Mouse (Mus musculus) thymus, postnatal 10 days (tissue): Measurements from ENCODE around the gene Rnf213.

ENCODE experiments used
- DNase-seq, 2 experiments: peaks; one replicate each; pipeline ENCODE4 v3.0.0; 2021; ENCODE audit warnings: low spot score in 2 of 2

The Rnf213 gene

DNA sequence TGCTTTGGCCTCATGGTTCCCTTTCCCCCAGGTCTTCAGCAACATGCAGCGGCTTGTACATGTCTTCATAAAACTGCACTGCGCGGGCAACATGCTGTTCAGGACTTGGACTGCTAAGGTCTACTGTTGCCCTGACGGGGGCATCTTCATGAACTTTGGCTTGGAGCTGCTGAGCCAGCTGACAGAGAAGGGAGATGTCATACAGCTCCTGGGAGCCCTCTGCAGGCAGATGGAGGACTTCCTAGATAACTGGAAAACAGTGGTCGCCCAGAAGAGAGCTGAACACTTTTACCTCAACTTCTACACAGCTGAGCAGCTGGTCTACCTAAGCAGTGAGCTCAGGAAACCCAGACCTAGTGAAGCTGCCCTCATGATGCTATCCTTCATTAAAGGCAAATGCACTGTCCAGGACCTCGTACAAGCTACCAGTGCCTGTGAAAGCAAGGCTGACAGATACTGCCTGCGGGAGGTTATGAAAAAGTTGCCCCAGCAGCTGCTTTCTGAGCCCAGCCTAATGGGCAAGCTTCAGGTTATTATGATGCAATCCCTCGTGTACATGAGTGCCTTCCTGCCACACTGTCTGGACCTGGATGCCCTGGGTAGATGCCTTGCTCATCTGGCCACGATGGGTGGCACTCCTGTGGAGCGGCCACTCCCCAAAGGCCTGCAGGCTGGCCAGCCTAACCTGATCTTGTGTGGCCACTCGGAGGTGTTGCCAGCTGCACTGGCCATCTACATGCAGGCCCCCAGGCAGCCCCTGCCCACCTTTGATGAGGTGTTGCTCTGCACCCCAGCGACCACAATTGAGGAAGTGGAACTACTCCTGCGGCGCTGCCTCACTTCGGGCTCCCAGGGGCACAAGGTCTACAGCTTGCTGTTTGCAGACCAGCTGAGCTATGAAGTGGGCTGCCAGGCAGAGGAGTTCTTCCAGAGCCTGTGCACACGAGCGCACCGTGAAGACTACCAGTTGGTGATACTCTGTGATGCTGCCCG is 43.3 kb downstream of the Rnf213 start:
- DNase-seq = peak; percentile 49 to 69

- no peak for DNase-seq
These were observed 45.9 kb downstream of the Rnf213 start for GRCm38 (mm10) chr11:119438776-119439175.

- peak in 1 of 2 experiments; percentile 37 for DNase-seq
These were observed 49.3 kb downstream of the Rnf213 start for GRCm38 (mm10) chr11:119442199-119442598.

DNA sequence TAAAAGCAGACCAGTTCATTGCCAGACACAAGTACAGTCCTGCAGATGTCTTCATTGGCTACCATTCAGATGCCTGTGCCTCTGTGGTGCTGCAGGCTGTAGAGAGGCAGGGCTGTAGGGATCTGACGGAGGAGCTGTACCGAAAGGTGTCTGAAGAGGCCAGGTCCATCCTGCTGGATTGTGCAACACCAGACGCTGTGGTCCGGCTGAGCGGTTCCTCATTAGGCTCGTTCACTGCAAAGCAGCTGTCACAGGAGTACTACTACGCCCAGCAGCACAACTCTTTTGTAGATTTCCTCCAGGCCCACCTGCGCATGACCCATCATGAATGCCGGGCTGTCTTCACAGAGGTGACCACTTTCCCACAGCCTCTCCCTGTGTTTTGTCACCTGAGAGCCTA is 50.5 kb downstream of the Rnf213 start:
- no peak for DNase-seq

DNA sequence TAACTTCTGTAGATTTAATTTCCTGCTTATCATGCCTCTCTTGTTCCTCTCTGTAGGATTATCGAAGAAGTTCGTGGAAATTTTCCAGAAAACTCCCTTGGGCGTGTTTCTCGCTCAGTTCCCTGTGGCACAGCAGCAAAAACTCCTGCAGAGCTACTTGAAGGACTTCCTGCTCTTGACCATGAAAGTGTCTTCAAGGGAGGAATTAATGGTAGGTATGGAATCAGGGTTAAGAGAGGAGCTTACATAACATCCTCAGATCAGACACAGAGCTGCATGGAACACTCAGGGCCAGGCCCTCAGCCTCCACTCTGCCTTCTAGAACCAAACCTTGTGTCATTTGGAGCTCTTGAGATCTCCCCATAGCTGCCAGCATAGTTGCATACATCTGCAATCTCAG is 63.2 kb downstream of the Rnf213 start:
- DNase-seq = no peak

DNA sequence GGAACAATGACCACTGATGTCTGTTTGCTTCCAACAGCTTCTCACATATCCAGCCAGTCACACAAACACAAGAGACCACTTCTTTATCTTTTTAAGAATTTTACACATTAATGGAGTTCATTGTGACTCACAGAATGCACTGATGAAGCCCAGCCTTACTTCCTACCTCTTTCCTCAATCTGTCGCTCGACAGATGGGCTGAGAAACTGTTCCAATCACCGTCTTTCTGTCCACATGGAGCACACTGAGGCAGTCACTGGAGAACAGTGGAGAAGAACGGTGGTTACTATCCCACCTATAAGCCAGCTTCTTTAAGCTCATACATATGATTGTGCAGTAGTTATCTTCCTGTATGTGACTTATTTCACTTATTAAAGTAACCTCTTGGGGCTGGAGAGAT is 85.0 kb downstream of the Rnf213 start:
- DNase-seq = no peak

DNA sequence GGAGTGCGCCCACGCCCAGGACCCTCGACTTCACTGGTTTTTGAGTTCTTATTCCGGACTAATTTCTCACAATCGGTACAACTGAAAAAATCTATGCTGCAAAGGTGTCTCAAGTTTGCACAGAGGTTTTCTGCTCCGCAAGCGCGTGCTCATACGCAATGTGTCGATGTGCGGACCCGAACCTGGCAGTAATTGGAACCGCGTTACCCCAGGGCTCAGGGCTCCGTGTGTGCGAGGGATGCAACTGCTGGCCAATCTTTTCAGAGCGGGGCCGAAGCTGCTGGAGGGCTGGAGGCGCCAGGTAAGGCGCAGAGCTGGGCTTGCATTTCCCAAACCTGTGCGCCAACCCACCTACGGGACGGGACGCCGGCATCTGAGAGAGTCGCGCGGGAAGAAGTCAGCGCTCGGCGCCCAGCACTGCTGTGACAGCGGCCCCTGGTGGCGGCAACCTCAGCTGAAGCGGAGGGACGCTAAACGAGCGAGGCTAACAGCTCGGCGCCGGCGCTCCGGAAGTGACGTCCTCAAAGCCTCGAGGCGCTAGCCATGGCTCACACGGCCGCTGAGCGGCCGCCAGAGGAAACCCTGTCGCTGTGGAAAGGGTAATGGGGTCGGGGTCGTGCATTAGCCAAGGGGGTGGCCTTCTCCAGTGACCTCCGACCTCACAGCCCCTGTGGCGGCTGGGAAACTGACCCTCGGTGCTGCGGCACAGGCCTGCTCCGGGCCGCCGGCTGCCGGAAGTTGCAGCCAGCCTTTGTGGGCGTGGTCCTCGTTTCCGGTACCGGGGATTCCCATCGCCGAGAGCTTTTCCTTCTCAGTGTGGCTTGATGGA is 98.2 kb downstream of the Rnf213 start, which contains the start of gene Endov:
TSS of gene Endov (plus strand) at position 487 of the 829 bp plus-strand sequence.
- peak; percentile 94 to 100 for DNase-seq

- no peak for DNase-seq
These were observed 98.8 kb downstream of the Rnf213 start for GRCm38 (mm10) chr11:119491690-119492087.

DNA sequence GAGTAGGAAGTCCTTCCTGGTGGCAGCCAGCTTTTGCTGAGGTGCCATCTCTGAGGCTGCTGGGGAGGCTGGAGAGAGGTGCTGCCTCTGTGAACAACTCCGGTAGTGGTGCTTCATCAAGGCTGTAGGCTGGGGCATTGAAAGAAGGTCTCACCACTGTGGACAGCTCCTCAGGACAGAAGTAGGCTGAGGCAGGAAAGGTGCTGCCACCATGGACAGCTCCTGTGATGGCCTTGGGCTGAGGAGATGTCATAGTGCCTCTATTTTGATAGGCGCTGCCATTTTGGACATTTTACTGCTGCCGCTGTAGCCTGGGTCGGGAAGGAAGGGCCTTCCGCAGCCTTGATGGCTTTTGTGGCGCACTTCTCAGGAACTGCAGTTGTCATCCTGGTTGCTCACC is 99.9 kb downstream of the Rnf213 start:
- no peak for DNase-seq

- no peak for DNase-seq
These were observed 100.6 kb downstream of the Rnf213 start for GRCm38 (mm10) chr11:119493516-119493915.

DNA sequence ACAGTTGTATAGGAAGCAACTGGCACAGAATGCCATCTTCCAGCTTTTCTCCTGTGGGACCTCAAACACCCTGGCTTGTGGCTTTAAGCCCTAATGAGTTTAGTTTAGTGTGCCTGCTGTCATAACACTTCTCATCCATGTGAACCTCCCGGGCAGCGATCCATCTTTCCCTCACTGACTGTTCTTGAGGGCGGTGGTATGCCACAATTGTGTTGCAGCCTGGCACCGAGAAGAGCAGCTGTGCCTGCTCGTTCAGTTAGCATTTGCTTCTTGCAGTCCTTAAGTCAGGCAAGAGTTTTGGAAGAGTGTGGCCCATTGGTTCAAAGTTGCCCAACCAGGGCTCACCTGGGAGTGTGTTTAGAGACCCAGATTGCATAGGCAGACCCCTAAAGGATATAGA is 103.2 kb downstream of the Rnf213 start:
- no peak for DNase-seq

DNA sequence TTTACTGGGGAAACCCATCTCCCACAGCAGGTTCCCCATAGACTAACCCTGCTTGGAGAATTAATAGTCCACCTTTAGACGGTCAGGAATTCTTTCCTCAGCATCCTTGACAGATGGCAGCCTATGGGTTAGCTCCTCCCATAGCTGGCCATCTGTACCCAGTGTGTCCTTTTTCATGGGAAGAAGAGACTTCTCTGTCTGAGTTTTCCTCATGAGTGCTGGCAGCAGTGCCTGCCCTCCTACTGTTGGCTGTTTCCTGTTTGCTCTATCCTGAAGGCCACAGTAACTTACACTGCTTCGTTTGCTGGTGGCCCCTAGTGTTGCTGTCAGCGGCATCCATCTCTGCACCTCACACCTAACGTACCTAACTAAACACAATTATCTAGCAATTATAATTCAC is 104.6 kb downstream of the Rnf213 start:
- no peak for DNase-seq

- DNase-seq = no peak
These were observed 106.4 kb downstream of the Rnf213 start for GRCm38 (mm10) chr11:119499297-119499696.

GRCm38 (mm10) chr11:119500011-119500410 is 107.1 kb downstream of the Rnf213 start:
- DNase-seq = no peak

- peak; percentile 27 to 75 for DNase-seq
These were observed 110.8 kb downstream of the Rnf213 start for GRCm38 (mm10) chr11:119503675-119504074.

DNA sequence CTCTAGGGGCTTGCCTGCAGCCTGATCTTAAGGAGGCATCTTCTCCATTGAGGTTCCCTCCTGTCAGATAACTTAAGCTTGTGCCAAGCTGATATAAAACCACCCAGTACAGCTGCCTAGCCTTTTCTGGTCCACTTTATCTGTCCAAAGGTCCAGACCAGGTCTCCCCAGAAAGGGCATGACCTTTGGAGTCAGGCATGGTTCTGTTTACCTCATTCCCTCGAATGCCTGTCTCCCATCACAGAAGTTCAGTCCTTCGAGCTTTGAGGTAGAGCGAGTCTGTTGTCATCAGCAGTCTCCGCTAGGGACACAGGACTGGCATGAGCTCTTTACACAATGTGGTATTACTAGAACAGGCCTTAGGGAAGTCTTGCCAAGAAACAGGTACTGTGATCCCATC is 113.5 kb downstream of the Rnf213 start:
- no peak for DNase-seq

DNA sequence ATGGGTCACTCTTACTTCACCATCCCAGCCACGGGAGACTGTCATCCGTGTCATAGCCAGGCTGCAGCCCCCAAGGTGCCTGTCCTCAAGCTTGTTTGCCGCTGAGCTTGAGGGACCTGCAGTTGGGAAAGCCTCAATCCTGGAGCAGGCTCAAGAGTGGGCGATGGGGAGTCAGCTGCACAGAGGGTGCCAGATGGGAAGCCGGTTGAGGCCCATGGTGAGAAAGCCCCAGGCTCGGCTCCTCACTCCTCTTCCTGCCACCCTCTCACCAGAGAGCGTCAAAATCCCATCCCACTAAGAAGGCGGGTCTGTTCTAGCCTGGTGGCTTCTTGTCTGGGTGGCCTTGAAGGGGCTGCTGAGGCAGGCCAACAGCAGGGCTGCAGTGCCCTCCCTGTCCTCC is 114.9 kb downstream of the Rnf213 start:
- no peak for DNase-seq

DNA sequence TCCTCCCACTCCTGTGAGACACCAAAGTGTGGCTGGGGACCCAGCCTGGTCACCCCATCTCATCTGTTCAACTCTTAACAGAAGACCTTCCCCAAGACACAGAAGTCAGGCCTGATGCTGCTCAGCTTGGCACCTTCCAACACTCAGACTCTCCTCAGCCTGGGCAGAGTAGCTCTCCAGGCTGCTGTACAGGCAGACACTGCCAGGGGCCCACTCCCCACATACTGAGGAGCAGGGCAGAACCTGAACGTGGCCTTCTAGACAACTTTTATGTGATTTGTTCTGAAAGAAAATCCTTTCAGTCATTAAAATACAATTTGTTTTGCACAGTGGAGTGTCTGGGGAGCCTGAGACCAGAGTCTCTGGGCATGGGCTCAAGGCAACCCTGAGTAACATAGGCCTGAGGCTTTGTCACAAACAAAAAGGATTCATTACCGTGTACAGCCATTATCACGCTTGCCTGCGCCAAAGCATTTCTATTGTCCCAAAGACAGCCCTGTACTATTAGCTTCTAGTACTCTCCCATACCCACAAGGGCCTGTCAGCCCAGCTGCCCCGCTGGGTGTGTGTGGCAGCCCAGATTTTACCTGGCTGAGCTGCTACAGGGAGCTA is 116.4 kb downstream of the Rnf213 start:
- no peak for DNase-seq

DNA sequence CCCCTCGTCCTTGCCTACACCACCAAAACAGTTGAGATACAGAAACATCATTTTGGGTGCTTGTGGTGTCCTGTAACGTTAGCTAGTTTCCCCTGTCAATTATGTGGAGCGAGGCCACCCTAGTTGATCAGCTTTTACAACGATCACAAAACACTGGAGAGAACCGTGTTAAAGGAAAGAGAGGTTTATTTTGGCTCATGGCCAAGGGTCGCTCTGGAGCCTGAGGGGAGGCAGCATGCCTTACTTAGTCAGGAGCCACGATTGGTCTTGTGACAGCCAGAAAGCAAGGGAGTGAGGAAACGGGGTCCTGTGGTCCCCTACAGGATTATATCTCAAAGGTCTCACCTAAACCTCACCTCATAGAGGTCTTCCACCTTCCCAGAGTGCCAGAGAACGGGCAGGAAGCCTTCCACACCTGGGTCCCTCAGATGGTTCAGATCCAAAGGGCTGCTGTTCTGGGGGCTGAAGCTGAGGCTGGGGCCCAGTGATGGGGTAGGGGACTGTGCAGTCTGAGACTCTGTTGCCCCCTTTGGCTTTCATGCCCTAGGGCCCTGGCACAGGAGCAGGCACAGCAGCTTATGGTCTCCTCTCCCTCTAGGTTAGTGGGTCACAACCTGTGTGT is 120.2 kb downstream of the Rnf213 start:
- DNase-seq = no peak

- DNase-seq = no peak
These were observed 121.4 kb downstream of the Rnf213 start for GRCm38 (mm10) chr11:119514108-119514860.
